Mouse (Mus musculus): Measurements from ENCODE around the gene Tnni3k.

Gene Tnni3k

DNA sequence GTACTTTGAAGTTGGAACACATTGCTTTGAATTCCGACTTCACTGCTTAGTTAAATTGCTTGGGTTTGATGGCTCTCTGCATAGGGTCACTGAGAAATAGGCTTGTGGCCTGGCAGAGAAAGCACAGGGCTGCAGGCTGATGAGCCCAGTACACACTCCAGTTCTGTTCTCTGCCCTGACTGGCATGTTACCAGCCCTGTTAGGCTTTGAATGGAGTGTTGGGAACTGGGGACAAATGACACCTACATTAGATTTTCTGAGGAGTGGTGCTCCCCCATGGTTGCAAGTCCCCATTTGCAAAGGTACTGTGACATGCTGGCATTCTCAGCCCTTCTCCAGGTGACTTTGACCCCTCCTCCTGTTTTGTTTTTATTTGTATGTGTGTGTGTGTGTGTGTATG lies 83.6 kb downstream of the Tnni3k start:
- in situ Hi-C loops (cut with MboI; ENCODE audit: low pct_unique_long_range_greater_than_20kb in 1 of 2, low sequenced_read_pairs in 2 of 2, unreplicated experiment in 1 of 2) = no loop called here

- in situ Hi-C loops (cut with MboI; ENCODE audit: low pct_unique_long_range_greater_than_20kb in 1 of 2, low sequenced_read_pairs in 2 of 2, unreplicated experiment in 1 of 2) = no loop called here
These were observed 84.2 kb downstream of the Tnni3k start for GRCm38 (mm10) chr3:154970981-154971380.

- in situ Hi-C loops (cut with MboI; ENCODE audit: low pct_unique_long_range_greater_than_20kb in 1 of 2, low sequenced_read_pairs in 2 of 2, unreplicated experiment in 1 of 2) = no loop called here
These were observed 93.9 kb downstream of the Tnni3k start for GRCm38 (mm10) chr3:154961284-154961683.

DNA sequence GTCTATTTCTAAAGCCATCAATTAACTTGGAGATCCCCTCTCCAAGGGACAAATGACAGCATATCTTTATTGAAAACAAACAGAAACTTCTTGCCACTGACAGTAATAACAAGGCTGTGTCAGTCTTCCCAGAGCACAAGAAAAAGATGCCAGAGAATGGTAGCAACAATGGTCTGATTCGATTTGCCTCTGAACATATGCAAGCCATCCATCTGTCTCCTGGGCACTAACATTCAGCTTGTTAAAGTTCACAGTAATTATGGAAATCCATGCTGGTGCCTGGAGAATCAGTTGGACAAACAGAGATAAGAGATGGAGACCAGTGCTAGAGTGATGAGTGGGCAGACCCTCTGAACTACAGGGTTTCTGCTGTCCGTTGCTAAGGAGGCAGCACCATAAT lies 102.1 kb downstream of the Tnni3k start:
- in situ Hi-C loops (cut with MboI; ENCODE audit: low pct_unique_long_range_greater_than_20kb in 1 of 2, low sequenced_read_pairs in 2 of 2, unreplicated experiment in 1 of 2) = no loop called here

DNA sequence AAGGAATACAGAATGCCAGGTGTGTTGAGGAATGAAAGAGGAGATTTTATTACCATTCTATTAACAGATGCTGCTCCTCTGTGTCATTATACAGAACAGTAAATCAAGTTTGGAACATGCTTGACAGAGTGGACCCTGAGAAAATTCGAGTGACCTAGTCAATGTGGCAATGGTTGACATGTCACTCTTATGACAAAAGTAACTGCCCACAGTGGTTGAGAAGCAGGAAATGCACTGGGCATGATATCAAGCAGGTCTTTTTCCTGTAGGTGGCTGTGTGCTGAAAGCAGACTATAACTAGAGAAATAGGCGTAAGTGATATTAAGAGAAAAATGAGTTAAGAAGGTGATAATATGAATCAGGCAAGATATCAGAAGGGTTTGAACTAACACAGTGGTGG lies 105.7 kb downstream of the Tnni3k start:
- in situ Hi-C loops (cut with MboI; ENCODE audit: low pct_unique_long_range_greater_than_20kb in 1 of 2, low sequenced_read_pairs in 2 of 2, unreplicated experiment in 1 of 2) = no loop called here

DNA sequence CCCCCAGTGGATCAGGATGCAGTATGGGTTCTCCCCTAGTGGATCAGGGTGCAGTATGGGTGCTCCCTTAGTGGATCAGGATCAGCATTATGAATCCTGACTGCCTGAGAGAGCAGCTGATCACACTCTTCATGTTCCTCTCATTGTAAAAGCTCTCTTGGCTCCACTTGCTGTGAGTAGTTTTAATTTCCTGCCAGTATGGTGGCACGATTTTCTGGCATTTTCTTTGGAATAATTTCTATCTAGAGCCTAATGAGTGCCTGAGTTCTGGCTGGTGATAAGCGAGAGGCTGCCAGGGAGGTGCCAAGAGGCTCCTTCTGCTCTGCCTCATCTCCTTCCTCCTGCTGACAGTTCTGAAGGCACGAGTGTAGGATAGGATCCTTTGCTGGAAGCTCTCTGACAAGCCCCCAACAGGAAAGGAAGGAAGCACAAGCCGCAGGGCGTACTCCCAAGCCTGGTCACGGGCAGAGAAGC lies 109.5 kb downstream of the Tnni3k start:
- in situ Hi-C loops (cut with MboI; ENCODE audit: low pct_unique_long_range_greater_than_20kb in 1 of 2, low sequenced_read_pairs in 2 of 2, unreplicated experiment in 1 of 2) = no loop called here

GRCm38 (mm10) chr3:154927757-154928156 lies 127.5 kb downstream of the Tnni3k start:
- in situ Hi-C loops (cut with MboI; ENCODE audit: low pct_unique_long_range_greater_than_20kb in 1 of 2, low sequenced_read_pairs in 2 of 2, unreplicated experiment in 1 of 2) = no loop called here

- in situ Hi-C loops (cut with MboI; ENCODE audit: low pct_unique_long_range_greater_than_20kb in 1 of 2, low sequenced_read_pairs in 2 of 2, unreplicated experiment in 1 of 2) = no loop called here
These were observed 130.3 kb downstream of the Tnni3k start for GRCm38 (mm10) chr3:154924936-154925335.

DNA sequence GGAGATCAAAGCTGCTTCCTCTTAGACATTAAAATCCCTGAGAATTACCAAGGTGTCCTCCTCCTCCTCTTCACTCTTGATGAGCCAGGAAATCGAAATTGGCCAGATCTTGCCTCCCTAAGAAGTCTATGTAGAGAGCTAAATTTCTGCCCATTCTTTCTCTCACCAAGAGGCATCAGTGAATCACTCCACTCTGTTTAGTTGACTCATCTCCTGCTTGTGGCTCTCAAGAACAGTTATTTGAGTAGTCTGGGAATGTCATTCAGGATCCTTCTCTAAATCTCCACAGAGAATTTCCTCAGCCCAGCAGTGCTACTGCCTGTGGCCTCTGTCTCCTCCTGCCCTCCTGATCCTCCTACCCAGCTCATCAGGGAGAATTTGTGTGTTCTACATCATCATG lies 139.6 kb downstream of the Tnni3k start:
- in situ Hi-C loops (cut with MboI; ENCODE audit: low pct_unique_long_range_greater_than_20kb in 1 of 2, low sequenced_read_pairs in 2 of 2, unreplicated experiment in 1 of 2) = no loop called here

DNA sequence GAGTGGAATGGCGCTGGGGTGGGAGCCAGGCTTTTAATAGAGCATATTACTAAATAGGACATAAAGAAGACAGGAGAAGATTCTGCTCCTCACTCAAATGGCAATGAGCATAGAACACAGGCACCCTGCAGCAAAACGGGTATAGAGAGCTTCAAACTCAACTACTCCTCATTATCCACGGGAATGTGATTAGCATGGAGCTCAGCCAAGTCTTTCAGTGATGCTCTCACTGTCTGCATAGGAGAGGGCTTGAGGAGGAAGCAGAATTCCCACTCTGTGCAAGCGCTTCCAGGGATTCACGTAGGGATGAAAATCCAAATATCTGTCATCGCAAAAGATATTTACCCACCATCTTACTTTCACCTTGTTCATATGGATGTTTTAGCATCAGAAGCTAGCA lies 141.6 kb downstream of the Tnni3k start:
- in situ Hi-C loops (cut with MboI; ENCODE audit: low pct_unique_long_range_greater_than_20kb in 1 of 2, low sequenced_read_pairs in 2 of 2, unreplicated experiment in 1 of 2) = no loop called here

GRCm38 (mm10) chr3:154896737-154897136 lies 158.5 kb downstream of the Tnni3k start:
- in situ Hi-C loops (cut with MboI; ENCODE audit: low pct_unique_long_range_greater_than_20kb in 1 of 2, low sequenced_read_pairs in 2 of 2, unreplicated experiment in 1 of 2) = no loop called here

GRCm38 (mm10) chr3:154893225-154893624 lies 162.0 kb downstream of the Tnni3k start:
- in situ Hi-C loops (cut with MboI; ENCODE audit: low pct_unique_long_range_greater_than_20kb in 1 of 2, low sequenced_read_pairs in 2 of 2, unreplicated experiment in 1 of 2) = no loop called here

GRCm38 (mm10) chr3:154885452-154885851 lies 169.8 kb downstream of the Tnni3k start:
- in situ Hi-C loops (cut with MboI; ENCODE audit: low pct_unique_long_range_greater_than_20kb in 1 of 2, low sequenced_read_pairs in 2 of 2, unreplicated experiment in 1 of 2) = no loop called here

DNA sequence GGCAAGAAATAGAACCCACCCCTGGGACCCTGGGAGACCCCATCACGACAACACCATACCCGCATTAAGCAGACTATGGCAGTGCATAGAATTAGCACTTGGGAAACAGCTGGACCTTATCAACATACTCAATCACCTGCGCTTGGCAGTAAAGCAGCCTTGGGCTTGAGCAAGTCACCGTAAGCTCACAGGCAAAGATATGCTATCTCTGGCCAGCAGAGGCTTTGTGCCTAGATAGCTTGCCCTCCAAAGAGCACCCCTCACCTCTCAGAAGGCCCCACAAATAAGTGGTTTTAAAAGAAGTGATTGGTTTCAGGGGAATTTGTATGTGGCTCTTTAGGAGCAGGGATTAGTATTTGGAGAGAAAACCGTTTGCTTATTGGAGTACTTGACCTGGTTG lies 170.2 kb downstream of the Tnni3k start:
- in situ Hi-C loops (cut with MboI; ENCODE audit: low pct_unique_long_range_greater_than_20kb in 1 of 2, low sequenced_read_pairs in 2 of 2, unreplicated experiment in 1 of 2) = no loop called here

GRCm38 (mm10) chr3:154881428-154881986 lies 173.7 kb downstream of the Tnni3k start:
- in situ Hi-C loops (cut with MboI; ENCODE audit: low pct_unique_long_range_greater_than_20kb in 1 of 2, low sequenced_read_pairs in 2 of 2, unreplicated experiment in 1 of 2) = no loop called here

GRCm38 (mm10) chr3:154880536-154880939 lies 174.7 kb downstream of the Tnni3k start:
- in situ Hi-C loops (cut with MboI; ENCODE audit: low pct_unique_long_range_greater_than_20kb in 1 of 2, low sequenced_read_pairs in 2 of 2, unreplicated experiment in 1 of 2) = no loop called here

DNA sequence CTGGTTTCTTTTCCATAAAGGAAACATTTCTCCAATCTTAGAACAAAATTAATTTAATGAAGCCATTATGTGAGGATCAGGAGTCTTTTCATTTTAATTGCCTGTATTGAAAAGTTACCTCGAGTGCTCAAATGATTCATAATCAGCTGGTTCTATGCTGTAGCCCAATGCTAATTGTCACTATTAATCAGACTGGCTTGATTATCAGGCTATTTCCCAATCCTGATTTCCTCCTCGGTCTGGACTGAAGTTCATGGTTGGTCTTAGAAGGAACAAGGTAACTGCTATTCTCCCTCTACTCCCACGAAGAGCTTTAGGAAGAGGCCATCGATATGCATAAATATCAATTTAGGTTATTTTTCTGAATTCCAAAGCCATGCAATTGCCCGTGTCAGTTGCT lies 175.1 kb downstream of the Tnni3k start:
- in situ Hi-C loops (cut with MboI; ENCODE audit: low pct_unique_long_range_greater_than_20kb in 1 of 2, low sequenced_read_pairs in 2 of 2, unreplicated experiment in 1 of 2) = no loop called here

GRCm38 (mm10) chr3:154879515-154879914 lies 175.7 kb downstream of the Tnni3k start:
- in situ Hi-C loops (cut with MboI; ENCODE audit: low pct_unique_long_range_greater_than_20kb in 1 of 2, low sequenced_read_pairs in 2 of 2, unreplicated experiment in 1 of 2) = no loop called here

DNA sequence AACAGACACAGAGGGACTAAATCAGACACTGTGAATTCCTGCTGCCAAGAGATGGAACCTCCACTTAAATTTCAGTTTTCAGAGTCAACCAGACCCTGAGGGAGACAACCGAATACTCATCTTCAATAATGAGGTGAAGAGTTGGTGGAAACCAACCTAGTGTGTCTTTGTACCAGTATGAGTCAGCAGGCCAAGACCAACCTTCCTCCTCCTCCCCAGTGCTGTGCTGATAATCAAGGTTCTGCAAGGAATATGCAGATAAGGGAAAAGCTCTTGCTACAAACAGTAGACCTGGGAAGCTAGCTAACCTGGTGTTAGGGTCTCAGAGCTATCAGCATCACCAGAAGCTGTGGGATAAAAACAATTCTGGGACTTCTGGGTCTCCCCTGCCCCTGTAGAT lies 176.1 kb downstream of the Tnni3k start:
- in situ Hi-C loops (cut with MboI; ENCODE audit: low pct_unique_long_range_greater_than_20kb in 1 of 2, low sequenced_read_pairs in 2 of 2, unreplicated experiment in 1 of 2) = no loop called here

- in situ Hi-C loops (cut with MboI; ENCODE audit: low pct_unique_long_range_greater_than_20kb in 1 of 2, low sequenced_read_pairs in 2 of 2, unreplicated experiment in 1 of 2) = no loop called here
These were observed 186.4 kb downstream of the Tnni3k start for GRCm38 (mm10) chr3:154868807-154869206.

DNA sequence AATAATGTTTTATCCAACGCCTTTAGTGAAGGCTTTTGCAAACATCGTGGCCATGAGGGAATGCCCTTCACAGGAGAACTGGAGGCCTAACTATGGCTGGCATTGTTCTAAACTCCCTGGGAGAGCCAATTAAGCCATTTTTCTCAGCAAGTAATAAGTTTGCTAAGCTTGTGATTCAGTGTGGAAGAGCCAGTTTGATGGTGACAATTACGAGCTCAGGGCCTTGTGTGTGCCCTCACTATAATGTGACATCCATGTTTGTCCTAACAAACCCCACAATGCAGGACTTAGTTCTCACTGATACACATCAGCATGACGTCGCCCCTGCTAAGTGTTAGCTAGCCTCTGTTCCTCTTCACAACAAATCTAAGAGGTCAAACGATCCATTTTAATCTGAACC lies 193.3 kb downstream of the Tnni3k start:
- in situ Hi-C loops (cut with MboI; ENCODE audit: low pct_unique_long_range_greater_than_20kb in 1 of 2, low sequenced_read_pairs in 2 of 2, unreplicated experiment in 1 of 2) = no loop called here
